Mouse (Mus musculus) ES-Bruce4 (cell line): Measurements from ENCODE around the gene Dirc2.

Experiments used
- CTCF ChIP-seq: IDR thresholded peaks from one replicate; pipeline ENCODE4 v1.8.1; 2011; ENCODE audit warnings: low read depth, low read length
- EP300 ChIP-seq: IDR thresholded peaks from 2 replicates; pipeline ENCODE4 v1.6.1; 2011; ENCODE audit warnings: low read depth, low read length; ENCODE audit not compliant: insufficient read depth

- TF ChIP-seq EP300: no peak
- no peak for TF ChIP-seq CTCF
Measured at GRCm38 (mm10) chr16:35808838-35809237, 39.7 kb upstream of the Dirc2 start.
